Mouse (Mus musculus): Measurements from ENCODE around the gene Nek8. TPM values are rescaled to one million over a fixed set of nuclear protein-coding genes. Genes with fewer than 3 reads are reported as not detected.
A peak's percentile ranks its signal among the peaks of the same experiment; 100 is the strongest.

Nek8 gene
- polyA plus RNA-seq, 2 experiments = 7.4 to 10.6 TPM

DNA sequence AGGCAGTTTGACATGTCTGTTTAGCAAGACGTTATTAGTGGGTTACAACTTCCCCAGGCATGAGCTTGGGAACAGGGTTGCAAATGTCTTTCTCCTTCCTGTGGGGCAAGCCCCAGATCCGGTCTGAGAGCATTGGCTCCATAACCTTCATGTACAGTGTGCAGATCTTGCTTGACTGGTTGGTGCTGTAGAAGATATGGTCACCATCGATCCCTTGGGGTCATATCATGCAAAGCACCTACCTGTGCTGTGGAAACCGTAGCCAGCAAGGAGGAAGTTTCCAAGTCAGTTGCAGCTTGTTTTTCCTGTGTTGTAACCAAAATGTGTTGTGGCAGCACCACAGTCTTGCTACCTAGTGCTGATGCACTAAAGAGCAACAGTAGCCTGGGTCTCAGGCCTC lies 49.7 kb downstream of the Nek8 start:
- DNase-seq (ENCODE audit: low read depth in 3 of 3, low spot score in 3 of 3) (no peak), ATAC-seq (ENCODE audit: insufficient read depth) (no peak)
- Histone ChIP-seq H3K4me3 (ENCODE audit: insufficient read depth in 1 of 2, low read depth in 2 of 2, low read length in 2 of 2) (no peak overlapping the region), H3K27me3 (ENCODE audit: control insufficient read depth, insufficient read depth, low read length) (no peaks in the 10 kb centered on the region), H3K4me2 (ENCODE audit: low read depth) (no peak overlapping the region), H3K36me3 (replicated peaks; ENCODE audit: control insufficient read depth, insufficient read depth, low read depth) (no peaks in the 10 kb centered on the region), H3K27ac (no peak overlapping the region), H3K9me3 (ENCODE audit: control insufficient read depth, low read length) (no peaks in the 10 kb centered on the region), H3K9ac (replicated peaks) (no peak overlapping the region), H3K4me1 (replicated peaks; ENCODE audit: control insufficient read depth in 2 of 2, insufficient read depth in 2 of 2, low read length in 1 of 2) (peaks cover 20 to 34% of the 10 kb centered on the region in 2 experiments)
- 33% methylated on average over 4 of the region's 4 CpGs for WGBS (ENCODE audit: insufficient replicate concordance)
- TF ChIP-seq CTCF (IDR thresholded peaks at IDR 0.05; ENCODE audit: low read depth) = no peak
- no peak for TF ChIP-seq EP300 (IDR thresholded peaks at IDR 0.05; ENCODE audit: low read depth)

DNA sequence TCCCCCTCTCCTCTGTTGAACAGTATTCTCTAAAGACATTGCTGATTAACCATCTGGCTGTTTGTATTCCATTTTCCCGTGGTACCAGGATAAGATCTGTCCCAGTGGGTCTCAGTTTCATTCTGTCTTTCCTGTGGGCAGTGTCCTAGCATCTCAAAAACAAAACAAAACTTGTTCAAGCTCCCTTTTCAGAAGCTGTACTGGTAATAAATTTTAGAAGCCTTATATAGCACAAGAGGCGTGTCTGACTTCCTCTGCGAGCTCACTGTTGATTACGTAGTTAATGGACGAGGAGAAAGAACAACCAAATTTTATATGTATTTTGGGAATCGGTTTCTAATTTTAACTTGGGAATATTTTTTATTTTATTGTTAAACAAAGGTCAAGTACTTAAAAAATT lies 50.8 kb downstream of the Nek8 start:
- no peak for ATAC-seq (ENCODE audit: insufficient read depth)
- DNase-seq (ENCODE audit: low read depth in 3 of 3, low spot score in 3 of 3) = no peak
- H3K4me3 ChIP-seq (ENCODE audit: insufficient read depth in 1 of 2, low read depth in 2 of 2, low read length in 2 of 2) = peak overlapping the region in 1 of 2 experiments; percentile 14; a peak in 1 of 4 replicates

DNA sequence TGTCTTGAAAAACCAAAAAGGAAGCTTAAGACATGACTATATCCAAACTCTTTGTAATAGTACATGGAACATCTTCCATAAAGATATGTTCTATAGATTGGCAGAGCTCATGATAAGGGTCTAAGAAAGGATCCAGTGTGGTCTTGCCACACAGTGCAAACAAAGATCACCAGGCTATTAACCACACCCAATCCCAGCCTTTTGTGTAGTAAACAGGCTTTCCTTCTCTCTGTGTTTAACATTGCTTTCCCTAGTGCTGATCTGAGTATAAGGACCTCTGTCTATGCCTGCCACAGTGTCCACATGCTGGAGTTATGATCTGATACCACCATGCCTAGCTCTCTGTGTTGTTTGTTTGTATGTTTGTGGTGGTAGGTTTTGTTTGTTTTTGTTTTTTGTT lies 52.7 kb downstream of the Nek8 start:
- DNase-seq (ENCODE audit: low read depth in 3 of 3, low spot score in 3 of 3) (no peak), ATAC-seq (ENCODE audit: insufficient read depth) (no peak)
- no peak for TF ChIP-seq CTCF (IDR thresholded peaks at IDR 0.05; ENCODE audit: low read depth)
- Histone ChIP-seq H3K4me2 (ENCODE audit: low read depth) (no peak overlapping the region), H3K9me3 (ENCODE audit: control insufficient read depth, low read length) (no peaks in the 10 kb centered on the region), H3K9ac (replicated peaks) (no peak overlapping the region), H3K27me3 (ENCODE audit: control insufficient read depth, insufficient read depth, low read length) (no peaks in the 10 kb centered on the region), H3K27ac (no peak overlapping the region), H3K36me3 (replicated peaks; ENCODE audit: control insufficient read depth, insufficient read depth, low read depth) (no peaks in the 10 kb centered on the region), H3K4me3 (ENCODE audit: insufficient read depth in 1 of 2, low read depth in 2 of 2, low read length in 2 of 2) (no peak overlapping the region), H3K4me1 (replicated peaks; ENCODE audit: control insufficient read depth in 2 of 2, insufficient read depth in 2 of 2, low read length in 1 of 2) (peaks cover 36 to 50% of the 10 kb centered on the region in 2 experiments)

More for the DNA sequence above, 50.8 kb downstream of the Nek8 start:
- Histone ChIP-seq H3K27me3 (ENCODE audit: control insufficient read depth, insufficient read depth, low read length) (no peaks in the 10 kb centered on the region), H3K36me3 (replicated peaks; ENCODE audit: control insufficient read depth, insufficient read depth, low read depth) (no peaks in the 10 kb centered on the region), H3K9ac (replicated peaks) (peak overlapping the region; percentile 35), H3K27ac (peak overlapping the region; percentile 46), H3K9me3 (ENCODE audit: control insufficient read depth, low read length) (no peaks in the 10 kb centered on the region), H3K4me2 (ENCODE audit: low read depth) (peak overlapping the region; percentile 57), H3K4me1 (replicated peaks; ENCODE audit: control insufficient read depth in 2 of 2, insufficient read depth in 2 of 2, low read length in 1 of 2) (peaks cover 20 to 34% of the 10 kb centered on the region in 2 experiments)
- TF ChIP-seq EP300 (IDR thresholded peaks at IDR 0.05; ENCODE audit: low read depth) (no peak), CTCF (IDR thresholded peaks at IDR 0.05; ENCODE audit: low read depth) (no peak)
- WGBS (ENCODE audit: insufficient replicate concordance) = 17% methylated on average over 6 of the region's 6 CpGs

DNA sequence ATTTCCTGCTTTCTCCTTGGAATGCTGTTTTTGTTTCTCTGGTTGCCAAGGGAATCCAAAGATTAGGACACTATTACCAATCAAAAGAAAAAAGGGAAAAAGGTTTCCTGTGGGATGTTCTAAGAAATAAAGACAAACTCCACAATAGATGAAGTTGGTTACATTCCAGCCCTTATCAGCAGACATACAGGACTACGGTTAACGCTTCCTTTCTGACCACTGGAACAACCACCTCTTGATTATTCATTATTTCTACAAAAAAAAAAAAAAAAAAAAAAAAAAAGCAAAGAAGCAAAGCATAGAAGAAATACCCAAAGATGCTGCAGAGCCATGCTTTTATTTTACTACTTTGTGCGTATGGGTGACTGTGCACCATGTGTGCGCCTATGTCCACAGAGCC lies 53.7 kb downstream of the Nek8 start:
- H3K4me1 ChIP-seq (replicated peaks; ENCODE audit: control insufficient read depth in 2 of 2, insufficient read depth in 2 of 2, low read length in 1 of 2) = peaks cover 39 to 54% of the 10 kb centered on the region in 2 experiments
- no peak overlapping the region for H3K4me2 ChIP-seq (ENCODE audit: low read depth)
- H3K9ac ChIP-seq (replicated peaks) = no peak overlapping the region
- DNase-seq (ENCODE audit: low read depth in 3 of 3, low spot score in 3 of 3) (no peak), ATAC-seq (ENCODE audit: insufficient read depth) (no peak)
- no peaks in the 10 kb centered on the region for H3K27me3 ChIP-seq (ENCODE audit: control insufficient read depth, insufficient read depth, low read length)
- TF ChIP-seq EP300 (IDR thresholded peaks at IDR 0.05; ENCODE audit: low read depth) (peak; percentile 49; the same call in 1 of the 2 replicates), CTCF (IDR thresholded peaks at IDR 0.05; ENCODE audit: low read depth) (no peak)
- WGBS (ENCODE audit: insufficient replicate concordance) = 38% methylated on average over 4 of the region's 4 CpGs
- no peaks in the 10 kb centered on the region for H3K9me3 ChIP-seq (ENCODE audit: control insufficient read depth, low read length)
- no peaks in the 10 kb centered on the region for H3K36me3 ChIP-seq (replicated peaks; ENCODE audit: control insufficient read depth, insufficient read depth, low read depth)
- no peak overlapping the region for H3K4me3 ChIP-seq (ENCODE audit: insufficient read depth in 1 of 2, low read depth in 2 of 2, low read length in 2 of 2)
- no peak overlapping the region for H3K27ac ChIP-seq

DNA sequence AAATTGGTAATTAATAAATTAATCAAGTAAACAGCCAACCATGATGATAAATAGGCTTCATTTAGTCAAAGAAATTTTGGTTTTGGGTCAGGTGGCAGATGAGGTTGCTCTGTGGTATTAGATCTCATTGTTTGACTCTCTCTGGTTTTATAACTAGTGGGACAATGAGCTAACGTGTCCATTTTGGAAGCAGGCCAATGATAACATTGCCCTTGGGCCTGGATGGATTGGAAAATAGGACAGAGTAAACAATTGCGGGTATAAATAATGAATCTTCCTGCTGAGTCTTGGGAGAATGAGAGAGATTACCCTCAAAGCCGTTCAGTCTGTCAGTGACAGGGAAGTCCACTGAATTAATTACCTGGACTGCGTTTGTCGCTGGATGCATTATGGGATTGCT lies 55.3 kb downstream of the Nek8 start:
- ATAC-seq (ENCODE audit: insufficient read depth) = no peak
- H3K4me1 ChIP-seq (replicated peaks; ENCODE audit: control insufficient read depth in 2 of 2, insufficient read depth in 2 of 2, low read length in 1 of 2) = peaks cover 50 to 51% of the 10 kb centered on the region in 2 experiments
- WGBS (ENCODE audit: insufficient replicate concordance) = 68% methylated on average over 5 of the region's 5 CpGs
- no peaks in the 10 kb centered on the region for H3K36me3 ChIP-seq (replicated peaks; ENCODE audit: control insufficient read depth, insufficient read depth, low read depth)
- H3K4me2 ChIP-seq (ENCODE audit: low read depth) = no peak overlapping the region
- TF ChIP-seq EP300 (IDR thresholded peaks at IDR 0.05; ENCODE audit: low read depth) (no peak), CTCF (IDR thresholded peaks at IDR 0.05; ENCODE audit: low read depth) (no peak)
- no peaks in the 10 kb centered on the region for H3K27me3 ChIP-seq (ENCODE audit: control insufficient read depth, insufficient read depth, low read length)
- no peak overlapping the region for H3K27ac ChIP-seq
- no peak overlapping the region for H3K9ac ChIP-seq (replicated peaks)
- H3K9me3 ChIP-seq (ENCODE audit: control insufficient read depth, low read length) = no peaks in the 10 kb centered on the region
- H3K4me3 ChIP-seq (ENCODE audit: insufficient read depth in 1 of 2, low read depth in 2 of 2, low read length in 2 of 2) = no peak overlapping the region
- no peak for DNase-seq (ENCODE audit: low read depth in 3 of 3, low spot score in 3 of 3)

Data from liver, embryonic 14.5 days (tissue).